Mouse (Mus musculus): Measurements from ENCODE around the gene Fam53b. TPM values are rescaled to one million over a fixed set of nuclear protein-coding genes. Genes with fewer than 3 reads are reported as not detected.
A peak's percentile ranks its signal among the peaks of the same experiment; 100 is the strongest.

Fam53b gene
- total and polyA plus RNA-seq, 2 experiments from 2014 or later: 5.8 to 15.4 TPM

- WGBS: 78% methylated on average over 12 of the region's 12 CpGs
- Histone ChIP-seq H3K27me3 (ENCODE audit: insufficient read depth, low read length) (no peaks in the 10 kb centered on the region), H3K4me3 (ENCODE audit: low read depth, low read length) (no peak overlapping the region), H3K9me3 (ENCODE audit: low read length) (no peaks in the 10 kb centered on the region), H3K27ac (ENCODE audit: low read depth, low read length) (no peak overlapping the region), H3K4me2 (ENCODE audit: low read depth) (no peak overlapping the region), H3K9ac (no peak overlapping the region), H3K36me3 (ENCODE audit: insufficient read depth) (no peaks in the 10 kb centered on the region), H3K4me1 (ENCODE audit: insufficient read depth) (no peaks in the 10 kb centered on the region)
- no peak for TF ChIP-seq CTCF (IDR thresholded peaks at IDR 0.05; ENCODE audit: low read depth)
- ATAC-seq: no peak
- DNase-seq: no peak
Measured at GRCm38 (mm10) chr7:132722401-132723370, 91.0 kb downstream of the Fam53b start.

- Histone ChIP-seq H3K27ac (ENCODE audit: low read depth, low read length) (no peak overlapping the region), H3K9me3 (ENCODE audit: low read length) (no peaks in the 10 kb centered on the region), H3K4me3 (ENCODE audit: low read depth, low read length) (no peak overlapping the region), H3K36me3 (ENCODE audit: insufficient read depth) (peaks cover 2% of the 10 kb centered on the region; the same call in 1 of the 2 replicates), H3K9ac (no peak overlapping the region), H3K27me3 (ENCODE audit: insufficient read depth, low read length) (no peaks in the 10 kb centered on the region), H3K4me2 (ENCODE audit: low read depth) (no peak overlapping the region), H3K4me1 (ENCODE audit: insufficient read depth) (no peaks in the 10 kb centered on the region)
- no peak for TF ChIP-seq CTCF (IDR thresholded peaks at IDR 0.05; ENCODE audit: low read depth)
- peak; percentile 47 for ATAC-seq
- 48% methylated on average over 8 of the region's 8 CpGs for WGBS
- no peak for DNase-seq
Measured at GRCm38 (mm10) chr7:132720562-132720961, 93.1 kb downstream of the Fam53b start.

GRCm38 (mm10) chr7:132719570-132719969, 94.1 kb downstream of the Fam53b start:
- no peak overlapping the region for H3K4me2 ChIP-seq (ENCODE audit: low read depth)
- no peak for TF ChIP-seq CTCF (IDR thresholded peaks at IDR 0.05; ENCODE audit: low read depth)
- H3K4me3 ChIP-seq (ENCODE audit: low read depth, low read length): no peak overlapping the region
- no peak overlapping the region for H3K27ac ChIP-seq (ENCODE audit: low read depth, low read length)
- H3K27me3 ChIP-seq (ENCODE audit: insufficient read depth, low read length): no peaks in the 10 kb centered on the region
- peaks cover 7% of the 10 kb centered on the region for H3K4me1 ChIP-seq (ENCODE audit: insufficient read depth)
- DNase-seq (no peak), ATAC-seq (no peak)
- peaks cover 8% of the 10 kb centered on the region; the same call in 1 of the 2 replicates for H3K36me3 ChIP-seq (ENCODE audit: insufficient read depth)
- no peak overlapping the region for H3K9ac ChIP-seq
- no peaks in the 10 kb centered on the region for H3K9me3 ChIP-seq (ENCODE audit: low read length)
- 88% methylated on average over 4 of the region's 4 CpGs for WGBS

GRCm38 (mm10) chr7:132715259-132715658, 98.4 kb downstream of the Fam53b start:
- peak overlapping the region; percentile 80; the same call in 1 of the 2 replicates for H3K27ac ChIP-seq (ENCODE audit: low read depth, low read length)

GRCm38 (mm10) chr7:132714236-132714923, 99.3 kb downstream of the Fam53b start:
- ATAC-seq (peak; percentile 83), DNase-seq (peak; percentile 73)
- no peak for TF ChIP-seq CTCF (IDR thresholded peaks at IDR 0.05; ENCODE audit: low read depth)
- Histone ChIP-seq H3K27me3 (ENCODE audit: insufficient read depth, low read length) (no peaks in the 10 kb centered on the region), H3K4me3 (ENCODE audit: low read depth, low read length) (no peak overlapping the region), H3K36me3 (ENCODE audit: insufficient read depth) (peaks cover 8% of the 10 kb centered on the region; the same call in 1 of the 2 replicates), H3K4me2 (ENCODE audit: low read depth) (no peak overlapping the region), H3K4me1 (ENCODE audit: insufficient read depth) (peaks cover 12% of the 10 kb centered on the region), H3K9me3 (ENCODE audit: low read length) (no peaks in the 10 kb centered on the region), H3K9ac (peak overlapping the region; percentile 29; the same call in 1 of the 2 replicates), H3K27ac (ENCODE audit: low read depth, low read length) (peak overlapping the region; percentile 80)
- 14% methylated on average over 6 of the region's 6 CpGs for WGBS

More at GRCm38 (mm10) chr7:132715259-132715658, 98.4 kb downstream of the Fam53b start:
- no peak overlapping the region for H3K9ac ChIP-seq
- TF ChIP-seq CTCF (IDR thresholded peaks at IDR 0.05; ENCODE audit: low read depth): no peak
- 91% methylated on average over 4 of the region's 4 CpGs for WGBS
- peaks cover 8% of the 10 kb centered on the region; the same call in 1 of the 2 replicates for H3K36me3 ChIP-seq (ENCODE audit: insufficient read depth)
- ATAC-seq (no peak), DNase-seq (no peak)
- no peaks in the 10 kb centered on the region for H3K27me3 ChIP-seq (ENCODE audit: insufficient read depth, low read length)
- no peak overlapping the region for H3K4me2 ChIP-seq (ENCODE audit: low read depth)
- H3K4me1 ChIP-seq (ENCODE audit: insufficient read depth): peaks cover 12% of the 10 kb centered on the region
- H3K4me3 ChIP-seq (ENCODE audit: low read depth, low read length): no peak overlapping the region
- no peaks in the 10 kb centered on the region for H3K9me3 ChIP-seq (ENCODE audit: low read length)

GRCm38 (mm10) chr7:132713483-132714126, 100.1 kb downstream of the Fam53b start:
- 75% methylated on average over 8 of the region's 8 CpGs for WGBS
- no peak for DNase-seq
- Histone ChIP-seq H3K4me1 (ENCODE audit: insufficient read depth) (peaks cover 12% of the 10 kb centered on the region), H3K9ac (no peak overlapping the region), H3K9me3 (ENCODE audit: low read length) (no peaks in the 10 kb centered on the region), H3K27me3 (ENCODE audit: insufficient read depth, low read length) (no peaks in the 10 kb centered on the region), H3K4me3 (ENCODE audit: low read depth, low read length) (no peak overlapping the region), H3K27ac (ENCODE audit: low read depth, low read length) (peak overlapping the region; percentile 80), H3K36me3 (ENCODE audit: insufficient read depth) (peaks cover 8% of the 10 kb centered on the region; the same call in 1 of the 2 replicates), H3K4me2 (ENCODE audit: low read depth) (no peak overlapping the region)
- no peak for ATAC-seq
- TF ChIP-seq CTCF (IDR thresholded peaks at IDR 0.05; ENCODE audit: low read depth): no peak

Data from forebrain, postnatal 0 days (tissue).